Comparison of ENCODE assay signal across 12 mouse cellular contexts in the genomic region with DNA sequence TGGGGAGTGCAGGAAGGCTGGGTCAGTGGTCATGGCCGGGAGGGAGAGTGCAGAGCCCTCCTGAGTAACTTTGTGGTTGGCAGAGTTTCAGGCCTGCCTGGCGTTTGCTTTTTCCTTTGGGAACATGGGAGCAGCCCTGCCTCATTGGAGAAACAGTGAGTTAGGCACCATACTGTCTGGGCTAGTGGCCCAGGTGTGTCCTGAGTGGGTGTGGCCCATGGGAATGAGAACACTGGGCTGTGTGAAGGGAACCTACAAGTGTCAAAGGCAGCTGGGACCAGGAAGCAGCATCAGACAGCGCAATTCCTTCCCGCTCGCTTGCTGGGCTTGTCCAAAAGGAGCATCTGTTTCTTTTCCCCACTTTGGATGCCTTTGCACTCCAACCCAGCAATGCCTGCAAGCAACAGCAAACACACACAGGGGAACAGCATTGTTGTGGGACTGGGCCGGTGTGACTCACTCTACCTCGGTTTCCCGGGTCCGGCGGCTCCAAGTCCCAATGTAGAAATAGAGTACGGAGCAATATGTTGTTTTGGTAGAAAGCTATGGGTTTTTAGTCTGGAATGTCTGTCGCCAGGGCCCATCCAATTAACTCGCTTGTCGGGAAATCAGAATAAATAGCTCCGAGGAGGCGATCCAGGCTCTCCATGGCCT. TPM values are rescaled to one million over a fixed set of nuclear protein-coding genes. Genes with fewer than 3 reads are reported as not detected.
A peak's percentile ranks its signal among the peaks of the same experiment; 100 is the strongest.
DNase-seq lines count a peak whose midpoint lies in the region; ATAC-seq and TF ChIP-seq lines count a peak whose summit lies in the region.
"Had no signal": no experiment of that assay in that cellular context is flagged by ENCODE, and none has a peak within 500 bp of the region (broad histone marks: within the 10 kb centered on the region; RNA-seq: fewer than 3 reads in every experiment).

No protein-coding gene starts in this region.

- DNase-seq in gastrocnemius, adult 2 months, result peak; percentile 58
- no peak for DNase-seq in gastrocnemius, postnatal 4 days (ENCODE audit: low spot score in 2 of 2)
- DNase-seq in heart, embryonic 10.5 days (ENCODE audit: low spot score), result no peak
- DNase-seq in adrenal gland, postnatal 25 days, result no peak
- DNase-seq in thymus, postnatal 36 days, result no peak
- DNase-seq in adrenal gland, postnatal 4 days (ENCODE audit: low spot score in 2 of 2), result no peak
- DNase-seq: cerebellum, adult 9-10 months; kidney, adult 11 months had no signal

- H3K4me1 ChIP-seq in E14TG2a.4 (replicated peaks; ENCODE audit: low read depth, low read length), result peaks cover 72% of the 10 kb centered on the region
- peaks cover 65% of the 10 kb centered on the region for H3K4me1 ChIP-seq in heart, embryonic 10.5 days
- H3K4me1 ChIP-seq in midbrain, embryonic 13.5 days (replicated peaks), result peaks cover 66% of the 10 kb centered on the region

- WGBS in heart, embryonic 10.5 days, result 81% methylated on average over 16 of the region's 16 CpGs
- 80% methylated on average over 16 of the region's 16 CpGs for WGBS in midbrain, embryonic 13.5 days

- no peaks in the 10 kb centered on the region for H3K36me3 ChIP-seq in E14TG2a.4 (ENCODE audit: insufficient read depth, low read length)
- H3K36me3 ChIP-seq in heart, embryonic 10.5 days, result no peaks in the 10 kb centered on the region
- H3K36me3 ChIP-seq in midbrain, embryonic 13.5 days, result no peaks in the 10 kb centered on the region

- no peak overlapping the region for H3K4me2 ChIP-seq in midbrain, embryonic 13.5 days (replicated peaks)

- no peak overlapping the region for H3K4me3 ChIP-seq in gastrocnemius, adult 2 months
- H3K4me3 ChIP-seq in E14TG2a.4 (replicated peaks; ENCODE audit: low read length), result peak overlapping the region; percentile 35
- no peak overlapping the region for H3K4me3 ChIP-seq in heart, embryonic 10.5 days
- no peak overlapping the region for H3K4me3 ChIP-seq in midbrain, embryonic 13.5 days (replicated peaks)
- H3K4me3 ChIP-seq: erythroblast, embryonic 14.5 days; megakaryocyte, embryonic 14.5 days had no signal

- H3K27me3 ChIP-seq in E14TG2a.4 (ENCODE audit: insufficient read depth, low read length), result peaks cover 35% of the 10 kb centered on the region
- no peaks in the 10 kb centered on the region for H3K27me3 ChIP-seq in heart, embryonic 10.5 days (ENCODE audit: insufficient read depth, poor library complexity, severe bottlenecking)
- no peaks in the 10 kb centered on the region for H3K27me3 ChIP-seq in midbrain, embryonic 13.5 days
- H3K27me3 ChIP-seq: megakaryocyte, embryonic 14.5 days had no signal

- peak overlapping the region; percentile 87 for H3K27ac ChIP-seq in gastrocnemius, adult 2 months
- peak overlapping the region; percentile 17; the same call in 1 of the 2 replicates for H3K27ac ChIP-seq in heart, embryonic 10.5 days
- H3K27ac ChIP-seq in midbrain, embryonic 13.5 days, result peak overlapping the region; percentile 89

- no peak for ATAC-seq in midbrain, embryonic 13.5 days

- no peaks in the 10 kb centered on the region for H3K9me3 ChIP-seq in E14TG2a.4 (ENCODE audit: low read length)
- H3K9me3 ChIP-seq in heart, embryonic 10.5 days, result no peaks in the 10 kb centered on the region
- no peaks in the 10 kb centered on the region for H3K9me3 ChIP-seq in midbrain, embryonic 13.5 days
- H3K9me3 ChIP-seq: megakaryocyte, embryonic 14.5 days had no signal

- intact Hi-C loops in gastrocnemius, adult 2 months (cut with DNase I), result loop anchor here (5.0 kb wide), 1 partner anchor 567 kb away; no protein-coding TSS in a partner anchor

- no peak overlapping the region for H3K9ac ChIP-seq in midbrain, embryonic 13.5 days (replicated peaks)

- no peak for TF ChIP-seq CTCF in gastrocnemius, adult 2 months (IDR thresholded peaks at IDR 0.05)
- no peak for TF ChIP-seq CTCF in E14TG2a.4 (conservative IDR thresholded peaks at IDR 0.05; ENCODE audit: low read length)

RNA-seq across cellular contexts. Expression of a gene that starts 32.3 kb away (rescaled TPM):
- total RNA-seq in gastrocnemius, adult 2 months (2021), result 10 to 100 TPM; 12.6 to 15.1 TPM
- 10 to 100 TPM; 32.1 to 36.4 TPM for total RNA-seq in gastrocnemius, postnatal 4 days (2021)
- polyA plus RNA-seq in heart, embryonic 10.5 days (2016; fragmentation: Nextera tagmentation; extraction: Ambion mirVana), result 0.26 and 0.62 TPM in 2 replicates
- 1.9 and 2.3 TPM in 2 replicates for polyA plus RNA-seq in midbrain, embryonic 13.5 days (2015; fragmentation: Nextera tagmentation; extraction: Ambion mirVana)
- total RNA-seq in adrenal gland, postnatal 25 days (2021), result 1.5 and 1.9 TPM in 2 replicates
- 1 to 10 TPM; 4.5 to 5.3 TPM for total RNA-seq in adrenal gland, postnatal 4 days (2021)
- polyA plus RNA-seq: erythroblast, embryonic 14.5 days had no signal

Comparison
In these comparisons a context has a peak if more than half of its experiments do, and no peak if none do; other contexts are left out.
1. H3K27ac ChIP-seq: peak in every context shown above with its lines; median percentile 89 in midbrain, embryonic 13.5 days; 87 in gastrocnemius, adult 2 months; 17 in heart, embryonic 10.5 days.